Mouse (Mus musculus) liver, adult (tissue): ENCODE measurements at regions not wholly inside any gene's neighbourhood (a gene's known extent, or its start where the extent isn't known, plus 50 kb on each side); places are given as distances from the start of the nearest gene placed in this dataset.

Experiments
- GATA4 ChIP-seq: IDR thresholded peaks from 2 replicates; pipeline ENCODE4 v1.6.1; 2014; ENCODE audit warnings: mild to moderate bottlenecking, low read length; ENCODE audit not compliant: insufficient replicate concordance

DNA sequence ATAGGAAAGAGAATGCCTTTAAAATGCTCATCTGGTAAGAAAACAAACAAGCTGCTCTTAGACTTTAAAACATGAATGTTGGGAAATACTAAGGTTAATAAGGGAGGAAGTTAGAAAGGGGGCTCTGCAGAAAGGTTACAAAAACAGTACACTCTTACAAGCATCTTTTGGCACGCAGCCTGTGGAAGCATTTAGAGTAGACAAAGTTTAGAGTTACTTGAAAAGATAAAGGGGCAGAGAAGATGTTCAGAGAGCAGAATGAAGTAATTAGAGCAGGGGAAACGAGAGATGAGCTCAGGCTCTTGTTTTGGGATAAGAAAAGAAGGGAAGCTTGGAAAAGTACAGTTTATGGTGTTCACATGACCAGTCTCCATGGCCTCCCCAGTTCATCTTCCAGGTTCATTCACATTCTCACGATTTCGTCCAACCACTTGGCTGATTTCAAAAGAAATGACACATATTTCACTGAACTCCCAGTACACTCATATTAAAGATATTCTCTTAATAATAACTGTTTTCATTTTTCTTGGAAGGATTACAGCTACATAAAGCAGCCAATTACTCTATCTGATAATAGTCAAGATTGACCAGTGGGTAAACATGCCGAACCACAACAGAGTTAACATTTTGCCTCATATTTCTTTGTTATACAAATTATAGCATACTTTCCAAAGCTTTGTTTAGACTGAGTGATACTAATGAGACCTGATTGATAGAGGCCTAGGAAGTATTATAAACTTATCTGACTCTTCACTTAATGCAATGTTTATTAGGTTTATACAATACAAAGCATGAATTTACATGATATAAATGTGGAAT is 1404.2 kb upstream of the Zeb2 start:
- no peak; the same call in 1 of the 2 replicates for TF ChIP-seq GATA4

DNA sequence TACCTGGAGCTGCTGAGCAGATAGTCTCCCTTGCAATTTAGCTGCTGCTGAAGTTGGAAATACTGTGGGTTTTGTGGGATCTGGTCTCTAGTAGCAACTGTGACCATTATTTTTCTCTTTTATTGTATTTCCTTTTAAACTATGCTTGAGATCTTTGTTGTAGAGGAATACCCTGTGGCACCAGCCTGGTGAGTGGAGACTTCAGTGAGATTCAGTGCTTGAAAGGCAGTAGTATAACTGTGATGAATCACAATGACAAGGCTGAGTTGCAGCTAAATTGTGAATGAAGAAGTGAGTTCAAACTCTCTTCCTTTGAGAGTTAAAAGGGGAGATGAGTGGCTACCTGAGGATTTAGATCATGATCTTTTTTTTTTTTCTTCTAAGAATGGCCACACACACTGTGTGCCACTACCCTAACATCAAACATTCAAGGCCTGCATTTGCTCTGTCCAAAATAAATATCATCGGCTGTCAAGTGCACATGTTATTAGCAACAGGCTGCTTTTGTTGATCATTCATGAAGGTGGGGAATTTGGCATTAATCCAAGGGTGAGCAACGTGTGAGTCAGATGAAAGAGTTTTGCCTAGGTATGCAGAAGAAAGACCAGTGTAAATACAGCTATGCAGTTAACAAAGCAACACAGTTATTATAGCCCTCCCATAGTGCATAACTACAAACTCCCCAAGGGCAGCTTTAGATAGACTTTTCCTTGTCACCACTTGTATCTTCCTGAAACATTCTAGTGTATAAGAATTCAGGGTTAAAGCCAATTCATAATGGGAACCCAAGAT is 1395.2 kb upstream of the Zeb2 start:
- no peak for TF ChIP-seq GATA4

DNA sequence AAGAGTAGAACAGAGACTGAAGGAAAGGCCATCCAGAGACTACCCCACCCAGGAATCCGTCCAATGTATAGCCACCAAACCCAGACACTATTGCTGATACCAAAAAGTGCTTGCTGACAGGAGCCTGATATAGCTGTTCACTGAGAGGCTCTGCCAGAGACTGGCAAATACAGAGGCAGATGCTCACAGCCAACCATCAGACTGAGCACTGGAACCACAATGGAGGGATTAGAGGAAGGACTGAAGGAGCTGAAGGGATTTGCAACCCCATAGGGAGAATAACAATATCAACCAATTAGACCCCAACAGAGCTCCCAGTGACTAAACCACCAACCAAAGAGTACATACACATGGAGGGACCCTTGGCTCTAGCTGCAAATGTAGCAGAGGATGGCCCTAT is 1389.8 kb upstream of the Zeb2 start:
- TF ChIP-seq GATA4, result no peak

DNA sequence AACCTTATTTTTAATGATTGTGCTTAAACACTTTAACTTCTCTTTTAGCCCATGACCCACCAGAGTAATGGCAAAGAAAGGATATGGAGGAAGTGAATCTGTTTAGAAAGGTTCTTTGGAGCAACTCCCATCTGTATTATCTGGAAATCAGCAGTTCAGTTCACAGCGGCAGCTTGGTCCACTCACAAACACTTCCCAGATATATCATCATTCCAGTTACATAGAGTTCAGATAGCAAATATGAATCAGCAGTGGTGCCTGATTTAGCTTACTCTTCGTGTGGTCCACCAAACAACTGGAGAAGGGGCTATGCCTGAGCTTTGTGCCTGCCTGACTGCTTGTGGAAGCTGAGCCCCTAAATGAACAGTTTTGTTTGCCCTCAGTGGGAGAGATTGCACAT is 1385.9 kb upstream of the Zeb2 start:
- TF ChIP-seq GATA4, result no peak

DNA sequence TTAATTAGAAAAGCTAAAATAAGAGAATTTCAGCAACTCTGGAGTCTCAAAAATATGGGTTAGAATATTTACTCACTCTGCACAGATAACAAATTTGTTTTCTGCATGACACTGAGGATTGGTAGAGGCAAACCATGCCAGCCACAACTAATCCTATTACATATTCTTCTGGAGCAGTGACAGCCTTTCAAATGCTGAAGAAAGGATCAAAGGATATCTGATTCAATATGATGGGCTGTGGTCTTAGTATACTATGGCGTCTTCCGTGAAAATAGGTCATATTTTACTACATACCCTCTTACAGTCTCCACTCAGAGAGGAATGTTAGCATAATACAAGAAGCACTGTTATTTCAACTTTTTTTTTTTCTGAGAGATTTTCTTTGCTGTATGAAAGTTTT is 1375.1 kb upstream of the Zeb2 start:
- no peak for TF ChIP-seq GATA4

DNA sequence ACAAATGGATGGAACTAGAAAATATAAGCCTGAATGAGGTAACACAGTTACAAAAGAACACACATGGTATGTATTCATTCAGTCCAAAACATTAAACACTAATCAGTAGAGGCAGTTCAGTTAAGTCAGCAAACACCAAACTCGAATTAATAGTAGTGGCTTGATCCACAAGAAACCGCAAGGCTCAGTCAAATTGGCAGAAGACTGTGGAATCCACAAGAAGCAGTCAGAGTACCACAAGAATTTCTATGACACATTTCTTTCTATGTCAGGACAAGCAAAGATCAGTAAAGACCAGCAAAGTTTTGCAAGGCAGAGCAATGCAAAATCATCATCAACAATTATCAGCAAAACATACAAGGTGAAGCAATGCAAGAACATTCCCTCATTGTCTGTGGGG is 1373.9 kb upstream of the Zeb2 start:
- TF ChIP-seq GATA4, result no peak

DNA sequence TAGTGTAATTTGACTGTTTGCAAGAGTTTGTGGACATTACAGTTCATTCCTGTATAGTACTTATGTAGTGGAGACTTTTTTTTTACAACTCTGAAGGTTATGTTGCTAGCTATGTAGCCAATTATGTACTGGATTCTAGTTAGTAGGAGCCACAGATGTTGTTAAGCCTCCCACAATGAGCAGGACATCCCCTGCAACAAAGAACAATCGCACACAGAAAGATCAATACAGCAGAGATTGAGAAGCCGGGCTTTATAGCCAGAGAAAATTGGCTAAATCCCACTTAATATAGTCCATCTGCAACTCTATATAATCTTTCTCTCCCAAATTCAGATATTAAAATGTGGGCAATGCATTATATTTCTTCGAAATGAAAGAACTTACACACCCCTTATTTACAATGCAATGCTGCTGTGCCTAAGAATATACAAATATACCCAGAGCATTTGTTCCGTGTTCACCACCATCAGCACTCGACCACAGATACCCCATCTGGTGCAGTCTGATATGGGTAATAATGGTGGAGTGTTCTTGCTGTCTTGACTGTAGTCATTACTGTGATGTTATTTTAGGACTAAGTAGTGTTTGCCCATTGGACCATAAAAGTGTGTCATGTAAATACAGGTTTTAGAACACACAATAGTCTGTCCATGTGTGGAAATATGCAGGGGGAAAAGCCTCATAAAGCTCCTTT is 1351.9 kb upstream of the Zeb2 start:
- TF ChIP-seq GATA4, result no peak

DNA sequence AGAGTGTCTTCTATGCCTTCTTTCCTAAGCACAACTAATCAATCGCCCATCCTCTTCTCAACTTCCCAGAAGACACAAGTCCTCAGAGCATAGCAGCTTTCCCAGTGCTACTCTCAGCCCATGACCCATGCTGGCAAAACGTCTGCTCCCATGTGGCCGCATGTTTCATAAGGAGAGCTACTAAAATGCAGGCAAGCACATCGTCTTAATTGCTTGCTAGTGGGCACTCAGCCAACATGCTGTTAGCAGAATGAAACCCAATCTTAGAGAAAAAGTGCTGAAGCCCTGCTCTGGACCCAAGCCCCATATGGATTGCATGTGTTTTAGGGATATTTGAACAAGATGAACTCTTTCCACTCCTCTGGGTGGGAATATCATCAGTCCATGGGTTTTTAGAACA is 1348.2 kb upstream of the Zeb2 start:
- no peak for TF ChIP-seq GATA4

DNA sequence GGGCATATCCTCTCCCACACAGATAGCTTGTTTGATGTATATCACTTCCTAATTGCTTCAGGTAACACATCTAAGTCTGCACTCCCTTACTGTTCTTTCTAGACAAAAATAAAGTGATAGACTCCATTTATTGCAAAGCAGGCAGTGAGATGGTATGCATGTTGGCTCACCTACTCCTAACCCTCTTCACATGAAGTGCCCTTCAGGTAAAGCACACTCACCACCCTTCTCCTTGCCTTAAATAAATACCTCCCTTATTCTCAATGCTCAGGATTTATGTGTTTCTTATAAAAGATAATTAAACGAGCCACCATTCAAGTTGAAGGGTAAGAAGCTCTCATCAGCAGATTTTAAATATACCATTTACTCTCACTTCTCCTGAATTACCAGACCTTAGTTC is 1347.7 kb upstream of the Zeb2 start:
- no peak for TF ChIP-seq GATA4

DNA sequence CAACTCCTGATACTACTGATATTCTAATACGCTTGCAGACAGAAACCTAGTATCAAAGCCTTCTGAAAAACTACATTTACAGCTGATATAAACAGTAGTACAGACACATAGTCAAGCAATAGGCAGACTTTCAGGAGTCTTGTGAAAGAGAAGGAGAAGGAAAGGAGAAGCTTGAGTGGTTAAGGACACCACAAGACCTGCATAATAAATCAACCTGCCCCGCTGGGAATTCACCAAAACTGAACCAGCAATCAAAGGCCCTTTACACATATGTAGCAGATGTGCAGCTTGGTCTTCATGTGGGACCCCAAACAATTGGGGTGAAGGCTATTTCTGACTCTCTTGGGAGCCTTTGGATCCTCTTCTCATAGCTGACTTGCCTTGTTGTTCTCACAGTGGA is 1345.5 kb upstream of the Zeb2 start:
- no peak for TF ChIP-seq GATA4

DNA sequence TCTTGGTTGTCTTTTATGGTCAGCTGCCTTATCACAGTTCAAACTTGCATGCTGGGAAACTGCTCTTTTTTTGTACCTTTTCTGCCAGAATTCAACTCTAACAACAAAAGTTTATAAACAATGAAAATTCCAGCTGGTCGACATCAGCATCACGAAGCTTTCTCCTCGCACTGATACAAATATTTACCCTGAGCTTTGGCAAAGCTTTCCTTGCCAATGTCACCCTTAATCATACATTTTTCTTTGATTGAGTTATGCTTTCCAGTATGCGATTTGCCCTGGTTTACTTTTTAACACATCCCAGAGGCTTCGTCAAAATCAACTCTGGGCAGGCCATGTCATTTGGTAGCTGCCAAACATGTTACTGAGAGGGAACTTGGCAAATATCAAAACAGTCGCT is 1333.5 kb upstream of the Zeb2 start:
- TF ChIP-seq GATA4, result no peak

DNA sequence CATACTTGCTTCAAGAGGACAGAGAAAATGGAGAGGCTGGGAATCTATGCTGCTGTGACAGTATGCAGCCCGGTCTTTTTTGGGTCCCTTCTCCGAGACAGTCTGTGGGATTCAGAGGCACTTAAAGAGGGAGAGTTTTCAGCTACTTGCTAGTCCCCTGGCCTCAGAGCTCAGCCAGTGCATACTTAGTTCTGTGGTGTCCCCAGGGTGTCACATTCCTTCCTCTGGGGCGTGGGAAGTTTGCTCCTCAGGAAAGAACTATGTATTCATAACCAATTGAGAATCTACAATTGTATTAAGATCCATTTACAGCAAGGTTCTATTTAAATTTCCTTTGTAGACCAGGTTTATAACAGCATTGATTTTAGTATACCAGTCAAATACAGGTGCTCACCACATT is 1328.1 kb upstream of the Zeb2 start:
- no peak for TF ChIP-seq GATA4

DNA sequence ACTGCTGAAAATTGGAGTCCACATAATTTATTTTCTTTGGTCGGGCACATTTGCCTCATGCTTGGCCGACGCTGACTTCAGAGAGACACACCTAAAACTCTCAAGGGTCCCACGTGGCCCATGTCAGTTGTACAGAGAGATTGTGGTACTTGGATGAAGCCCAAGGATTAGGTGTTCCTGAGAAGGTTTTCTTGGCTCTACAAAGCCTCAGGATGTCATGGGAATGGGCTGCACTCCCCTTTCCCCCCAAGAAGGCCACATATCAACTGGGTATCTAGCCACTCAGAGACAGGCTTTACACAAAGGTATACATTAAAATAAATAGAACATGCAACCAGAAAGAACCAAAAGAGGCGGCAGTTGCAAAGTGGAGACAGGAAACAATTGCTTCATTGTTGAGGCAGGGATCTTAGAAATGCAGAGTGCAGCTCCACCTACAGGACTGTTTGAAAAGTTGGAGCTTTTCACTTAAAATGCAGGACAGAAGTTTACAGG is 1326.5 kb upstream of the Zeb2 start:
- no peak for TF ChIP-seq GATA4

DNA sequence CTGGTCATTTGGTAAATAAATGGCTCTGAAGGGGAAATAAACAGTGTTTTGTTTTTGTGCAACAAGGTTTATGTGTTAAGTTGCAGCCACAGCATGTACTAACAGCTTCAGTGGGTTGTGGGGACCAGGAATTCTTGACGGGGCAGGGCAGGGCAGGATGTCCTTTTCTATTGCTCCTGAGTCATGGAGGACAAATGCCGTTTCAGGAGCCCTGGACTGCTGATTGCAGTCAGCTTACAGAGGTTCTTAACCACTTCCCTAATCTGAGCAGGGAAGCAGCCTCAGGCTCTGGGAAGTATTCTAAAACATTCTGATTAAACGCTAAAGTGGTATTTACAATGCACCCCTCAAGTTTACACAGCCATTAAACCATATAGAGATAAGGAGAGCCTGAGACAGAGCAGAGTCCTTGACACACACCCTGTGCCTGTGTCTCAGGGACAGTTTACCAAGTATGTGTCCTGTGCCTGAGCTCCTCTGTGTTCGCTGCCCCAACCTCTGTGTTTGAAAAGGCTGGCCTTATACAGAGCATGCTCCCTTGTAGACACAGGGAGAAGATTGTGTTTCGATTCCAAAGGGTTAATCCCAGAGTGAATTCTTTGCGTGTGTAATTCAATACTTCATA is 1326.0 kb upstream of the Zeb2 start:
- no peak for TF ChIP-seq GATA4

DNA sequence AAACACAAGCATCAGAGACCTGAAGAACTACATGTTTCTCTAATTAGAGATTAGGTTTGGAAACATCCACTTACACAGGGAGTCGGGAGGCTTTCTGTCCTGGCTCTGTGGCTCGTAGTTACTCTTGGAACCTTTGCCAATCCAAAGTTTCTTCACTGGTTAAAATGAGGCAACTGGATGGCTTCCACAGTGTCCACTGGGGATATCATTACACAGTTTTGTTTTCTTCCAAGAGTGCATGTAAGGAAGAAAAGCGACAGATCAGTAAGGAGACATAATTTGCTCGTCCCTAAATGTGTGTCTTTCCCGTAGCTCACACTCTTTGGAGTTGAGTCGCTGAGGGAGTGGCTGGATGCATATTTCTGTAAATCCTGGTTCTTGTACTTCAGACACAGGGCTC is 1325.4 kb upstream of the Zeb2 start:
- no peak for TF ChIP-seq GATA4
